Mouse (Mus musculus) liver (tissue): ENCODE results near the gene Ubash3a.

Experiments
- DNase-seq: peaks from one replicate; pipeline ENCODE4 v3.0.0-alpha.2; 2020; ENCODE audit warnings: mixed read lengths

The Ubash3a gene

DNA sequence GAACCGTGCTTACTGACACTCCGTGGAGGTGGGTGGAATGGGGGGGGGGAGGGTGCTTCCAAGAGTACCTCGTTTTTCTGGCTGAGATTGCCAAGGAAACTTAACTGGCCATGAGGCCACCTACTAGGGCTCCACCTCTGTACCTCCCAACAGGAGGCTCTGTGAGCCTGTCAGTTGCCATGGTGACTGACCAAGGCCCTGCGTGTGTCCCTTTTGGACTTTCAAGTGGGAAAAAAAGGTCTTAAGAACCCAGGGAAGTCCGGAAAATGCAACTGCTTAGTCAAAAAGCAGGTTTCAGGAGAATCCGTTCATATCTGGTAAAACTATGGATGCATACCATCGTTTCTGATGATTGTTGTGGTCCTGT is 75.0 kb downstream of the Ubash3a start:
- DNase-seq: no peak

DNA sequence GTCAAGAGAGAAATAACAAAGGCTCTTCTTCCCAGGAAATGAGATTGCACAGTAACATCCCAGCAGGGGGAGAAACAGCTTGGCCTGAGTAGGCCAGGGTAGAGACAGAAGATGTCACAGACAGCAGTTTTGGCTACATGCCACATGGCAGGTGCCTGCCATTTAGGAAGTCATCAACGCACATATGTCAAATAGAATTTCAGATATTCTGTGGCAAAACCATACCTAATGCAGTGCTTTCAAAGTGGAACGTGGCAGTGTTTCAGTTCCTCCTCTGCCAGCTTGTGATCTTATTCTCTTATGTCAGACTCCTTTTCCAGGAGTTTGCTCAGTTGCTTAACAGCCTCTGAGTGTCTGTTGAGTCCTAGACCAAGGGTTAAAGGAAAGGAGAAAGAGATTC is 78.2 kb downstream of the Ubash3a start:
- DNase-seq: no peak

DNA sequence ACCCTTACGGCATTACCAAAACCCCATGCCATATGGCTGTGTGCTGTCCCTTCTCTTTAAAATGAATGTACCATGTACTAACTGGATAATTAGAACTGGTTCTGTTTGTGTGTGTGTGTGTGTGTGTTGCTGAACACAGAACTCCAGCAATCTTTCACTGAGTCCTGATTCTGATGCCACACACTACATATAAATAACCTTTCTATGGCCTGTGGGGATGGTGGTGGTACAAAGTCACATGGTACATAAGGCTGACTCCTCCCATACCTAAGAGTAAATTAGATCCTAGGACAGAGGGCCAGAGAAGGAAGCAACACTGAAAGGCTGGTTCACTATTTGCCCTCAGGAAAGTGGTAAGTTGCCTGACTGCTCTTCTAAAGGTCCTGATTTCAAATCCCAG is 78.8 kb downstream of the Ubash3a start, which contains the start of gene Slc37a1:
Gene Slc37a1, plus strand, starts transcription at position 301 of the 400 bp plus-strand sequence.
- DNase-seq: no peak

DNA sequence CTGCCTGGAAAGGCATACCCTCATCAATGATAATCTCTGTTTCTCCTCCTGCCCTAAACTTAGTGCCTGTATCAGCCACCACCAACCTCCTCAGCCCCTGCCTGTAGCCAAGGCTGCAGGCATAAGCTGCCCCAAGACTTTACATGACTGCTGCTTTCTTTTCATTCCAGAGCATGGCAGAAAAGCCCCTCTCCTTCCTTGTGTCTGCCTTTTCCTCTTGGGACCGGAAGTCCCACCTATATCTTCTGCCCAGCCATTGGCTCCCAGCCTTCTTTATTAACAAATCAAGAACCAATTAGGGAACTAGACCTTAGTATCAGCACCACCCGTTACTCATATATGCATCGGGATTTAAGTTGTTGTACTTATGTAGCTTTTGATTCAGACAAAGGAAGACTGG is 79.5 kb downstream of the Ubash3a start:
- DNase-seq: no peak

DNA sequence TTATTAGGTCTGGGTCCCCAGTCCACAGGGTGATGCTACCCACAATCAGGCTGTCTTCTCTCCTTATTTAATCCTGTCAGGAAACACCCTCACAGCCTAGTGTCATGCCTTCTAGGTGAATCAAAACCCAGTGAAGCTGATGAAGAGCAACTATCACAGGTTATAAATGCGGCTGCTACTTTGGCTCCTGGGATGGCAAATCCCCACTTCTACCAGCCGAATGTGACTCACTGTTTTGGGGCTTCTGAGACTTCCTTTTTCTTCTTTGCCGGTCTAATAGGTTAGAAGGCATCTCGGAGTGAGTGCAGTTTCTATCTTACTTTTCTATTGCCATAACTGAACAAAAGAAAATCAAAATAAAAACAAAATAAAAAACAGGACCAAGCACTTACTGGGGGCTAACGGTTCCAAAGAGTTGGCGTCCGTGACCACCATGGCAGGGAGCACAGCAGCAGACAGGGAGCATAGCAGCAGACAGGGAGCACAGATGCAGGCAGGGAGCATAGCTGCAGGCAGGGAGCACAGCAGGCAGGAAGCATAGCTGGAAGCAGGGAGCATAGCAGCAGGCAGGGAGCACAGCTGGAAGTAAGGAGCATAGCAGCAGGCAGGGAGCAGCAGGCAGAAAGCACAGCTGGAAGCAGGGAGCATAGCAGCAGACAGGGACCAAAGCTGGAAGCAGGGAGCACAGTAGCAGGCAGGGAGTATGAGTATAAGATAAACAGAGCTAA is 81.5 kb downstream of the Ubash3a start:
- DNase-seq: no peak

DNA sequence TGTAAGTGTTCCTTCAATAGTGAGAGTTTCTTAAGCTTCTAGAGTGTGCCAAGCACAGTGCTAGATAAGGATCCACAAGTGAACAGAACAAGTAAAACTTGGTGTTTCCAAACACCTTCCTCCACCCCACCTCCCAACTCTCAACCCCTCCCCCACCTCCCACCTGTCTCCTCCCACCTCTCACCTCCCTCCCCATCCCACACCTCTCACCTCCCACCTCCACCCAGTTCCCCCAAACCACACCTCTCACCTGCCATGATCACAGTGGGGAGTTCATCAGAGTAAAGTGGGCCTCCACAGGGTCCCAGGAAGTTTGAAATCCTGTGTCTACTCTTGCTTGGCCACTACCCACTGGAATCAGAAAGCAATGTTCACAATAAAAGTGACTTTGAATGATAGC is 82.6 kb downstream of the Ubash3a start:
- no peak for DNase-seq

DNA sequence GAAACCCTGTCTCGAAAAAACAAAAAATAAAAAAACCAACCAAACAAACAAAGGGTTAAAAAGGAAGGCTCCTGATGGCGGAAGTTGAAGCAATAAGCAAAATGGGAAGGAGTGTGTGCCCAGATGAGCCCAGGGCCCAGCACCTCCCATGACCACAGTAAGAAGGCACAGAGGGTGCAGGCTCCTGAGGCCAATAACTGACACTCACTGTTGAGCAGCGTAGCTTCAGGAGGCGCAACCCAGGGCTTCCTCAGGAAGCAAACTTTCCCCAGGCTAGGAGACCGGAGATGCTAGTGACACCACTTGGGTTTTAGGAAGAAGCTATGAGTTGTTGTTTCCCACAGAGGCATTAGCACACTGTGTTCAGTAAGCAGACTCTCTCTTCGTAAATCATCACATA is 83.2 kb downstream of the Ubash3a start:
- DNase-seq: peak; percentile 26

DNA sequence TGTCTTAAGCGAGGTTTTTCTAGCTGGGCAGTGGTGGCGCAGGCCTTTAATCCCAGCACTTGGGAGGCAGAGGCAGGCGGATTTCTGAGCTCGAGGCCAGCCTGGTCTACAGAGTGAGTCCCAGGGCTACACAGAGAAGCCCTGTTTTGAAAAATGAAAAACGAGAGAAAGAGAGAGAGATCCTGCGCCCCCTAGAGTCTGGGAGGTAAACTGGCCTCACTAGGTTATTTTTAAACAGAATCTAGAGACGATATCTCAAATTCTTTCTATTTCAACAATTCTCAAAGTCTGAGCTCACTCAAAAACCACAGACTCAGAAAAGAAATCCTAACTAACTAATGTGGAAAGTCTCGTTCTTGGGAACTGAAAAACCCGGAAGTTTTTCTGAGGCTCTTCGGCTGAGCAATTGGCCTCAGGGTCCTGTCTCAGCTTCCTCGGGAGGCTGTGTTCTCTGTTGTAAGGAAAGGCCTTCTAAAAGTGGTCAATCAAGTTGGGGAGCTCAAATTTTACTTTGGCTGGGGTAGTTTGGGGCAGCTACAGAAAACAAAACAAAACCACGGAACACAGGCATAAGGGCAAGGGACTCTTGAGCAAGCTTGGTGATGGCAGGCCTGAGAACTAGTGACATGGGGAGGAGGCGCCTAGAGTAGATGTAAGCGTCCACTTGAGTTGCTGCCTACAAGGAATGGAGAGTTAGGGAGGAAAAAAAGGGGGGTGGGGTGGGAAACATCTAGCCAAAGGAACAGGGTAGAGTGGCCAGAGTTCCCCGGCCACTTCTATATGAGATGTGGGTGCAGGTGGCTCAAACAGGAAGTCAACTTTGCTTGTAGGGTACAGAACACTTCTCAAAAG is 86.9 kb downstream of the Ubash3a start:
- DNase-seq: no peak

DNA sequence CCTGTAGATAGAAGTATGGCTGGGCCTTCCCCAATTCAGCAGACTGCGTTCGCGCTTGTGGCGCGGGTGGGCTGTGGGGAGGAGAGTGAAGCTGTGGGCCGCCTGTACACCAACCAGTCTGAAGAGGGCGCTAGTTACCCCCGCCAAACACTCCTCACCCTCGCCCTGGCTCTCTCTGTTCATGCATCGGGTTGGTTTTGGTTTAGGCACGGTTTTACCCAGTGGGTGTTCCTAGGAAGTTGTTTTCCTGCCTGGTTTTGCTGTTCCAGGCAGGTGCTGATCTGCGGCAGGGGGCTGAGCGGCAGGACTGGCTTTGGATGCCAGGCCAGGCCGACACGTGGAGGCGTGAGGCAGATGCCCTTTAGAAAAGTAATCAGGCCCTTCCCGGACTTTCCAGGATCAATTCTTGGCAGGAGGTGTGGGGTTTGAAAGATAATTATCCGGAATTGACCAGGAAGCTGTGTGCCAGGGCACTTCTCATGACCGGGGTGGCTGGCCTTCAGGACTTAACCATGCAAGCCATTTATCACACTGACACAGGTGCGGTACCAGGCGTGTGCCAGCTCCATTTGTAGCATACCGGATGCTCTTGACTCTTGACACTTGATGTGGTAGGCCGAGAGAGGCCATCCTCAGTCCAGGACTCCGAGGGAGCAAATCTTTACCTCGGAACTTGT is 87.7 kb downstream of the Ubash3a start:
- DNase-seq: peak; percentile 62

DNA sequence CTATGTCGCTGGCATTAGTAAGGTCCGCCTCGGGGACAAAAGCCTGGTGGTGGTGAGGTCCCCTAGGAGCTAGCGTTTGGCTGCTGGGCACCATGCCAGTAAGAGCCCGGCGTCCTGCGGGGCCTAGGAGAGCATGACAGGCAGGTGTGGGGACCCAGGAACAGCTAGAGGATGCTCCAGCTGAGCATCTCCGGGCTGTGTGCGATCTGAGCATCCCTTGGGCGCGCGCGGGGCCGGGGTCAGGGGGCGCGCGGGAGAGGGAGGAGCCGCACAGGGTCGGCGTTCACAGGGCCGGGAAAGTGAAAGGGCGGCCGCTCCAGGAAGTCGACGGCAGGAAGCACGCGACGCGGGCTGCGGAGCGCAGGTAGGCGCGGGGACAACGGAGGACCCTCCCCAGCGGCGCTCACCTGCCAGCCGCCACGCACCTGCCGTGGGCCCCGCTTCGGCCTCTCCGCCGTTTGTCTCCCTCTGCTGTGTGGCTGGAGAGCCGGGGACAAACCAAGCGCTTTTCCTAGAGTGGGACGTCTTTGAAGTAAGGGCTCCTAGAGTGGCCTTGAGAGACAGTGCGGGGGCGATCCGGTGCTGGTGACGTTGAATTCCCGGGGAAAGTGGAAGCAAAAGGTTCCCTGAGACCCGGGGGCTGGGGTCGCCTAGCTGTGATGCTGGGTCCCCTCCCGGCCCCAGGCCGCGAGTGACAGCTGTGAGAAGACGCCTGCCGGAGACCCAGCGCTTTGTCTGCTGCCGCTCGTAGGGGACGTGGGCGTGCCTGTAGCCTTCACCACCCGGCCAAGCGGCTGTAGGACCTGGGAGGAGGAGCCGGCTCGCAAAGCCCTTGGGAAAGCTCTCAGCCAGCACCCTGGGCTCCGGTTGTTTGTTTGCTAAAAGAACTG is 88.5 kb downstream of the Ubash3a start:
- DNase-seq: peak; percentile 75
